Mouse (Mus musculus) fibroblast of lung, adult 2 months (primary cell): ENCODE measurements around the gene Vsnl1.

ENCODE experiments used
- DNase-seq: peaks from one replicate; pipeline ENCODE4 v3.0.0-alpha.2; 2011; ENCODE audit warnings: low read depth

Gene Vsnl1

DNA sequence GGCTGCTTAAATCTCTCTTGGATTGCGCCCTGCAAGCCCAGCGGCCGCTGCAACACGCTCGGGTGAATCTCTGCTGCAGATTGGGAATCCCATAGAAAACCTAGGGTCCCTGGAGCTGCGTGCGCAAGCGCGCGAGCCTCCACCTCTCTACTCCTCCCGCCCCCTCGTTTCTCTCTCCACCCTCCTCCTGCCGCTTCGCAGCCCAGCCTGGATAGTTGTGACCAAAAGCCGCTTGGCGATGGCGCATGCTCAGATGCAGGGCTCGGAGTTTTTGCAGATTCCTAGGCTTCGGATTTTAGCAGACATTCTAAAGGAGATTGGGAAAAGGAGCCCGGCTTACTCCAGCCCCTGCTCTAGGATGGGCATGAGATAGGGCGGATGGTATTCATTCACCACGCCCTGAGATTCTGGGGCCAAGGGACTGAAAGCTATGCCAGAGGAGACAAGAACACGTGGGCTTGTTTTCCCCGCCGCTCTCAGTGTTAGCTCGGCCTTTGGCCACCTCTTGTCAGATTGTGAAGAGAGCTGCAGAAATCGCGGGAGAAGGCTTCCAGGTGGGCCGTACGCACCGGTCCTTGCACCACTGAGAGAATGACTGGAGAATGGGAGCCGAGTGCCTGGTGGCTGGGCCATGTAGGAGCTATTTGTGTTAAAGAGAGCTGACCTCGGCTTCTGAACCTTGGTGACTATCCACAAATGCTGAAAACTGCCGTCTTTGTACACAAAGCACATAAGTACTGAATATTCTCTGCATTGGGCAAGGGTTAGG, at the start of gene Vsnl1:
Gene Vsnl1 (minus strand): TSS at position 117 of the 769 bp plus-strand sequence.
- DNase-seq: no peak

DNA sequence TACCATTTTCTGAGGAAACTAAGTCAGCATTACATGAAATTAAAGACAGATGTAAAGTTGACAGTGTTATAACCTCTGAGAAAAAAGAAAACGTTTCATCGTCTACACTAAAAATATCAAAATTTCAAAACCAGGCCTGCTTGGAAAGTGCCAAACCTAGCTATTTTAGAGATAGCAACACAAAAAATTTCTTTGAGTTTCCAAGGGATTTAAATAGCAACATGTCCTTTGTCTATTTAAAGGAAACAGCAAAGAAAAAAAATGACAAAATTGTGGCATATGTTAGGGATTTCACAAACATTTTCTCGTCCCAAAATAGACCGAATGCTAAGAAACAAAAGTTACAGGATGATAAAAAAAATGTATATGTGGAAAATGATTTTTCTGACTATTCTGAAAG, 20.2 kb upstream of the Vsnl1 start:
- no peak for DNase-seq

GRCm38 (mm10) chr12:11456213-11456612, 19.8 kb upstream of the Vsnl1 start:
- DNase-seq: no peak

DNA sequence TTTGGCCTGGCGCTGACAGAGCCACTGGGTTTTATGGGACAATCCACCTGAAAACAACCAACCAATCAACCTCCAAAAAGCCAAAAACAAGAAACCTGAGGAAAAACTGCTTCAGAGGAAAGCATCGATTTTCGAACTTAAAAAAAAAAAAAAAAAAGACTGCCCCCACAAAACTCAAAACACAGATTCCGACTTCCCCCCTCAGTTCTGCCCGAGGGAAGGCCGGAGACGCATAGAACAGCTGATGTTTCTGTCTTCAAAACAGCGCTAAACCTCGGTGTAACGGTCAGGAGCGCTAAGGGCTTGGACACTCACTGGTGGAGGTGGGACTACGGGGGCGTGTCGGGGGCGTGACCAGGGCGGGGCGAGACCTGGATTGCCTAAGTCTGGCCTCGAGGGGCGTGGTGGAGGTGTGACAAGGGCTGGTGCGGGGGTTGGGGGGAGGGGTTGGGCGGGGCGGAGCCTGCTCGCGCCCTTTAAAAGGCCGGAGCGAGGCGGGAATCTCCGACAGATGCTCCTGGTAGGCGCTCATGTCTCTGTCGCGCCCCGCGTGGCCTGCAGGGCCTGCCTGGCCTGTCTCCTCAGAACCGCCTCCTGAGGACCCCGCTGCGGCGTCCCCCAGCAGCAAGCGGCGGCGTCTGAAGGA, 19.3 kb upstream of the Vsnl1 start, which contains the start of gene Rad51ap2:
Gene Rad51ap2 (plus strand): TSS at position 531 of the 646 bp plus-strand sequence.
- no peak for DNase-seq

DNA sequence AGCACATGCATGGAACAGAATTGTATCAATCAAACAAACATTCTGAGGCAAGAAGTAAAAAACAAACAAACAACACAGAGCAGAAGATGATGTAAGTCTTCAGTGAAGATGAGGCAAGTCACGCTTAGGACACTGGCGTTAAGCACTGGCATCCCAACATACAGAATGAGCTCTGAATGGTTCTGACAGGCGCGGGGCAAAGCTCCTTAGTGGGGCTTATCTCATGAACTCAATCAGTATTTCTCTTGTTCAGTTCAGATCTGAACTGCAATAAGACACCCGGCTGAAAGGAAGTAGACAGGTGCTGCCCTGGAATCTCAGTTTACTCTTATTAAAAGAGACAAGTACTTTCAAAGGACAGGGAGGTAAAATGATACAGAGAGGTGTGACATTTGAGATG, 17.7 kb upstream of the Vsnl1 start:
- DNase-seq: no peak

GRCm38 (mm10) chr12:11437907-11438447, 1.6 kb upstream of the Vsnl1 start:
- no peak for DNase-seq

DNA sequence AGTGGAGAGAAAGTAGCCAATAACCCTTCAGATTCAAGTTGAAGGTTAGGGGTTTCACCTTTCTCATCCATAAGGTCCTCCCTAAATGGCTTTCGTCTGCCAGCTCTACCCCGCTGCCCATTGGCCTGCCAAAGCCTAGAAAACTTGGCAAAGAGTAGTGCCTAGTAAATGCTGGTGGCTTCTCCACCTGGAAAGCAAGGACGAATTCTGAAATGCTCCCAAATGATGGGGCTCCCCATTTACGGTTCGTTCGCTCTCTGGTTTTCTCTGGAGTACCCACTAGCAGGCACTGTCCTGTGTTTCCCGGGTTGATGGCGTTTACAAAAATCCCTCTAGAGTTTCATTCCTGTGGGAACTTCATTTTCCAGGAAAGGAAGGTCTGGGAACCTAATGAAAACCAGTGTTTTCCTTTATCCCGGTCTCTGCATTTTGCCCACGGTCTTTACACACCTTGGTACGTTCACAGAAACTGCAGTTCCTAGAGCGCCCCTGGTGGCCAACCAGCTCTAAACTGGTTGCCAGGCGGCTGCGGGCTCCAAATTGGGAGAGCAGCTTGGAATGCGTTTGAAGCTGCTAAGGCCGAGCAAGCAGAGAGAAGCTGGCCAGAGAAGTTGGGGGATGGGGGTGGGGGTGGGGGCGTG, 973 bp upstream of the Vsnl1 start:
- no peak for DNase-seq

GRCm38 (mm10) chr12:11436023-11436350, 426 bp downstream of the Vsnl1 start:
- DNase-seq: no peak

- no peak for DNase-seq
Measured at GRCm38 (mm10) chr12:11435246-11436022, 979 bp downstream of the Vsnl1 start.

- no peak for DNase-seq
Measured at GRCm38 (mm10) chr12:11434446-11434845, 2.0 kb downstream of the Vsnl1 start.

DNA sequence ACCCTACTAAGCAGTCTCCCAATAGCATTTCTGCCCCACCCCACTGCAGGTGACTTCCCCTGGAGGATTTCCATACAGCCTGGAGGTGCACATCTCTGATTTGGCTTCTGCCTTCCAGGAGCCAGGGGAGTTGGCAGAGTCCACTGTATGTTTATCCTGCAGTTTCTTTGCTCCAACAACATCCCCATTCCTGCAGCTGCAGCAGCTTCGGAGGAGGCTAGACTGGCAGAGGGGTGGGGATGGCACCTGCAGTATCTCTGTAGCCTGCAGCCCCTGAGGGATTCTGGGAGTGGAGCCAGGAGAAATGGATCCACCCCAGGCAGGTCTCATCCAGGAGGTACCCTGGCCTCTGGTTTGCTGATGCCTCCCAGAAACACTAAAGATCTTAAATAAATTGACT, 2.7 kb downstream of the Vsnl1 start:
- DNase-seq: no peak

GRCm38 (mm10) chr12:11433126-11433525, 3.3 kb downstream of the Vsnl1 start:
- DNase-seq: no peak

DNA sequence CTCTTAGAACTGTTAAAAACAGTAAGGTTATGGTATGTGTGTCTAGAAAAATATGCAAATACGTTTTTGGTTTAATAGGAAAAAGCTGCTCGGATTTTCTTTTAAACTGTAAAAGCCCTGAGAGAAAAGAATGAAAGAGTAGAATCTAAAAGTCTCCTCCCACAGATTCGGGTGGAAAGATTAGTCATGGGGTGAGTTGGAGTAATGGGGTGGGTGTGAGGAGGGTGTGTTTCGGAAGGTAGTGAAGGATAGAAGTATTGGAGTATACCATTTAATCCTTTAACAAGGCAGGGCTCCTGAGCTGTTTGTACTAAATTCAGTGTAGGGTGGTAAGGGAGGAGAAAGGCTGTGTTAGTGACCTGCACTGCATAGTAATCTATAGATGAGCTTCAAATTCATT, 9.0 kb downstream of the Vsnl1 start:
- no peak for DNase-seq

- DNase-seq: no peak
Measured at GRCm38 (mm10) chr12:11418112-11418511, 18.3 kb downstream of the Vsnl1 start.

DNA sequence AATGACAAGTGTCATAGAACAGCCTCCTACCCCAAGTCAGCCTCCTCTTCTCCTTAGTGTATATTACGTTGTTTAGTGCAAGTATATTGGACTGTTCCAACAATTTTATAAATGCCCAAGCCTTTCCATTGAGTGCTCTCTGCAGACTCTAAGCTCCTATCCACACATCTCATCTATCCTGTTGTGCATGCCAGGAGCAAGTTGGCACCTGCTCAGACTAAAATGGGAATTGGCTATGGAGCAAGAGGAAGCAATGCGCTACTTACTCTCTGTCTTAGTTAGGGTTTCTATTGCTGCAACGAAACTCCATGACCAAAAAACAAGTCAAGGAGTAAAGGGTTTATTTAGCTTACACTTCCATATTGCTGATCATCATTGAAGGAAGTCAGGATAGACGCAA, 28.7 kb downstream of the Vsnl1 start:
- no peak for DNase-seq

DNA sequence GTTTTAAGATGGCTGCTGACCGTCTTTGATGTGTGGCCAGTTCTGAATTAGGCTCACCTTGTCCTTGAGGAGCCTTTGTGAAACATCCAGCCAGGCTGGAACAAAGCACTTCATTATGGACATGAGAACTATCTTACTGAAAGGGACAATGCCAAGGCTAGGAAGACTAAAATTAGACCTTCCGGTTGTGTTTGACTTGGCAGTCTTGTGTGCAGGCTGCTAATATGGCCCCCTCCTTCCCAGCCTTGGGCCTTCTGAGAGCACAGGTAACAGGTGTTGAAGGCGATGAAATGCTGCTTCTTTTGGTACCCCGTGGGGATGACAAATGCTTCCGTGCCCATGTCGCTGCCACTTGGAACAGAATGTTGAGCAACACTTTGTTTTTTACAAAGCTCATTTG, 37.6 kb downstream of the Vsnl1 start:
- no peak for DNase-seq

- DNase-seq: no peak
Measured at GRCm38 (mm10) chr12:11397029-11397428, 39.4 kb downstream of the Vsnl1 start.

- DNase-seq: no peak
Measured at GRCm38 (mm10) chr12:11395470-11395869, 40.9 kb downstream of the Vsnl1 start.

- no peak for DNase-seq
Measured at GRCm38 (mm10) chr12:11392525-11392924, 43.9 kb downstream of the Vsnl1 start.

DNA sequence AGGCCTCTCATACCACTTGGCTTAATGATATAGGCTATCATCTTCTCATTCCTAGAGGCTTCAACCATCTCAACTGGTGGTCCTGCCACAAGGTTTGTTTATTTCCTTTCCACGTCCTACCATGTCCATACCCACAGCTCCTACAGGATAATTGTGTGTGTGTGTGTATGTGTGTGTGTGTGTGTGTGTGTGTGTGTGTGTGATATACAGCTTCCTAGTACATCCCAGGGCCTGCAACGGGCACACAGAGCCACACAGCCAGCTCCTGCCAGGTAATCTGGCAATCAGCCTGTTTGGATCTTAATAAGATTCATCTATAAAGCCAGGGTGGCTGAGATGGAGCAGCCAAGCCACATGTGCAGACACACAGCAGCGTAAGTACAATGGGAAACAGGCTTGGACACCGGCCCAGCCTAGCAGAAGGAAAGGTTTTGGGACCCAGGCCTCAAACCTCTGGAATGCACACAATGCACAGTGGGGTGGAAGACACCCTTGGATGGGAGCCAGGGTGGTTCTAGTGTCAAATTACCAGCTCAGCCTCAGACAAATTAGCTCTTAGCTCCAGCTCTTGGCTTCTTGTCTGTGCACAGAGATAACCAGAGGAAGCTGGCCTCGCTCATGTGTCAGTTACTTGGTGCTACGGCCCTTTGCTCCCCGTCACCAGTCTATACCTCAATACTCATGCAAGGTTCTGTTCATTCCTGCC, 45.0 kb downstream of the Vsnl1 start:
- DNase-seq: peak; percentile 27

GRCm38 (mm10) chr12:11389141-11389540, 47.3 kb downstream of the Vsnl1 start:
- no peak for DNase-seq

DNA sequence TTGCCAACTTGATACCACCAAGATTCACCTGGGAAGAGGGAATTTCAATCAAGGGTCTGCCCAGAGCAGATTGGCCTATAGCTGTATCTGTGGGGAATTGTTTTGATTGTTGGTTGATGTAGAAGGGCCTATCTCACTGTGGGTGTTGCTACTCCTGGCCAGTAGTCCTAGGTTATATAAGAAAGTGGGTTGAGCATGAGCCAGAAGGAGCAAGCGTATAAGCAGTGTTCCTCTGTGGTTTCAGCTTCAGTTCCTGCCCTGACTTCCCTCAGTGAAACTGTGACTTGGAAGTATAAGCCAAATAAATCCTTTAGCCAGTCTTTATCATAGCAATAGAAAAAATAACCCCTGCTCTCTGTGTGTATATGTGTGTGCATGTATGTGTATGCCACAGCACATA, 51.7 kb downstream of the Vsnl1 start:
- no peak for DNase-seq
